Mouse (Mus musculus): ENCODE measurements around the gene Dock8. TPM values are rescaled to one million over a fixed set of nuclear protein-coding genes. Genes with fewer than 3 reads are reported as not detected.

Dock8 gene
- polyA plus RNA-seq, 1 experiment from 2014 or later: 1.5 TPM

- no peaks in the 10 kb centered on the region for H3K27me3 ChIP-seq (replicated peaks; ENCODE audit: control insufficient read depth, insufficient read depth, low read length)
- H3K9ac ChIP-seq (ENCODE audit: low read depth, low read length): no peak overlapping the region
- 69% methylated on average over 13 of the region's 13 CpGs for WGBS
- H3K4me3 ChIP-seq (ENCODE audit: low read length): no peak overlapping the region
- H3K9me3 ChIP-seq (ENCODE audit: control insufficient read depth, low read length): no peaks in the 10 kb centered on the region
- no peaks in the 10 kb centered on the region for H3K4me1 ChIP-seq (ENCODE audit: control insufficient read depth, insufficient read depth, low read depth, low read length)
- ATAC-seq: no peak; the same call in 1 of the 2 replicates
- H3K4me2 ChIP-seq (ENCODE audit: low read length): no peak overlapping the region
- no peaks in the 10 kb centered on the region for H3K36me3 ChIP-seq (ENCODE audit: control insufficient read depth, insufficient read depth, low read length)
- H3K27ac ChIP-seq (ENCODE audit: low read depth, low read length): no peak overlapping the region
Measured at GRCm38 (mm10) chr19:25200081-25200860, 200.9 kb downstream of the Dock8 start.

GRCm38 (mm10) chr19:25203077-25203476 lies 203.7 kb downstream of the Dock8 start:
- no peak for ATAC-seq
- H3K9me3 ChIP-seq (ENCODE audit: control insufficient read depth, low read length): no peaks in the 10 kb centered on the region
- 87% methylated on average over 12 of the region's 12 CpGs for WGBS
- H3K4me1 ChIP-seq (ENCODE audit: control insufficient read depth, insufficient read depth, low read depth, low read length): peaks cover 6% of the 10 kb centered on the region
- no peak overlapping the region for H3K4me2 ChIP-seq (ENCODE audit: low read length)
- no peaks in the 10 kb centered on the region; the same call in 1 of the 2 replicates for H3K27me3 ChIP-seq (replicated peaks; ENCODE audit: control insufficient read depth, insufficient read depth, low read length)
- H3K27ac ChIP-seq (ENCODE audit: low read depth, low read length): no peak overlapping the region
- H3K36me3 ChIP-seq (ENCODE audit: control insufficient read depth, insufficient read depth, low read length): no peaks in the 10 kb centered on the region
- H3K4me3 ChIP-seq (ENCODE audit: low read length): no peak overlapping the region
- no peak overlapping the region for H3K9ac ChIP-seq (ENCODE audit: low read depth, low read length)

- 65% methylated on average over 12 of the region's 12 CpGs for WGBS
- no peaks in the 10 kb centered on the region for H3K36me3 ChIP-seq (ENCODE audit: control insufficient read depth, insufficient read depth, low read length)
Measured at GRCm38 (mm10) chr19:25206969-25207368, 207.6 kb downstream of the Dock8 start.

GRCm38 (mm10) chr19:25207731-25208361 lies 208.5 kb downstream of the Dock8 start:
- Histone ChIP-seq H3K9ac (ENCODE audit: low read depth, low read length) (peak overlapping the region; percentile 47), H3K27me3 (replicated peaks; ENCODE audit: control insufficient read depth, insufficient read depth, low read length) (peaks cover 2% of the 10 kb centered on the region), H3K9me3 (ENCODE audit: control insufficient read depth, low read length) (no peaks in the 10 kb centered on the region), H3K4me3 (ENCODE audit: low read length) (peak overlapping the region; percentile 17; the same call in 1 of the 2 replicates), H3K36me3 (ENCODE audit: control insufficient read depth, insufficient read depth, low read length) (no peaks in the 10 kb centered on the region), H3K4me2 (ENCODE audit: low read length) (peak overlapping the region; percentile 37), H3K27ac (ENCODE audit: low read depth, low read length) (no peak overlapping the region), H3K4me1 (ENCODE audit: control insufficient read depth, insufficient read depth, low read depth, low read length) (peaks cover 10% of the 10 kb centered on the region)
- ATAC-seq: no peak
- WGBS: 7% methylated on average over 23 of the region's 23 CpGs

More at GRCm38 (mm10) chr19:25206969-25207368, 207.6 kb downstream of the Dock8 start:
- H3K4me1 ChIP-seq (ENCODE audit: control insufficient read depth, insufficient read depth, low read depth, low read length): peaks cover 10% of the 10 kb centered on the region
- H3K27ac ChIP-seq (ENCODE audit: low read depth, low read length): no peak overlapping the region
- no peak overlapping the region for H3K4me3 ChIP-seq (ENCODE audit: low read length)
- H3K9ac ChIP-seq (ENCODE audit: low read depth, low read length): no peak overlapping the region
- ATAC-seq: no peak
- H3K4me2 ChIP-seq (ENCODE audit: low read length): no peak overlapping the region
- H3K9me3 ChIP-seq (ENCODE audit: control insufficient read depth, low read length): no peaks in the 10 kb centered on the region
- H3K27me3 ChIP-seq (replicated peaks; ENCODE audit: control insufficient read depth, insufficient read depth, low read length): peaks cover 2% of the 10 kb centered on the region

- Histone ChIP-seq H3K27ac (ENCODE audit: low read depth, low read length) (no peak overlapping the region), H3K4me3 (ENCODE audit: low read length) (no peak overlapping the region), H3K4me2 (ENCODE audit: low read length) (peak overlapping the region; percentile 37), H3K36me3 (ENCODE audit: control insufficient read depth, insufficient read depth, low read length) (no peaks in the 10 kb centered on the region), H3K4me1 (ENCODE audit: control insufficient read depth, insufficient read depth, low read depth, low read length) (peaks cover 10% of the 10 kb centered on the region), H3K27me3 (replicated peaks; ENCODE audit: control insufficient read depth, insufficient read depth, low read length) (peaks cover 2% of the 10 kb centered on the region), H3K9ac (ENCODE audit: low read depth, low read length) (no peak overlapping the region), H3K9me3 (ENCODE audit: control insufficient read depth, low read length) (no peaks in the 10 kb centered on the region)
- WGBS: 65% methylated on average over 11 of the region's 11 CpGs
- ATAC-seq: no peak
Measured at GRCm38 (mm10) chr19:25208596-25209110, 209.3 kb downstream of the Dock8 start.

- Histone ChIP-seq H3K9ac (ENCODE audit: low read depth, low read length) (no peak overlapping the region), H3K9me3 (ENCODE audit: control insufficient read depth, low read length) (no peaks in the 10 kb centered on the region), H3K4me1 (ENCODE audit: control insufficient read depth, insufficient read depth, low read depth, low read length) (no peaks in the 10 kb centered on the region), H3K27me3 (replicated peaks; ENCODE audit: control insufficient read depth, insufficient read depth, low read length) (no peaks in the 10 kb centered on the region), H3K4me2 (ENCODE audit: low read length) (no peak overlapping the region), H3K36me3 (ENCODE audit: control insufficient read depth, insufficient read depth, low read length) (no peaks in the 10 kb centered on the region), H3K4me3 (ENCODE audit: low read length) (no peak overlapping the region), H3K27ac (ENCODE audit: low read depth, low read length) (no peak overlapping the region)
- no peak for ATAC-seq
- WGBS: 68% methylated on average over 2 of the region's 2 CpGs
Measured at GRCm38 (mm10) chr19:25220611-25221010, 221.3 kb downstream of the Dock8 start.

GRCm38 (mm10) chr19:25221964-25222640 lies 222.8 kb downstream of the Dock8 start:
- WGBS: 73% methylated on average over 9 of the region's 9 CpGs
- no peak overlapping the region for H3K4me3 ChIP-seq (ENCODE audit: low read length)
- H3K9ac ChIP-seq (ENCODE audit: low read depth, low read length): no peak overlapping the region
- H3K4me2 ChIP-seq (ENCODE audit: low read length): no peak overlapping the region
- no peaks in the 10 kb centered on the region for H3K9me3 ChIP-seq (ENCODE audit: control insufficient read depth, low read length)
- no peaks in the 10 kb centered on the region for H3K4me1 ChIP-seq (ENCODE audit: control insufficient read depth, insufficient read depth, low read depth, low read length)
- H3K27me3 ChIP-seq (replicated peaks; ENCODE audit: control insufficient read depth, insufficient read depth, low read length): no peaks in the 10 kb centered on the region
- H3K27ac ChIP-seq (ENCODE audit: low read depth, low read length): no peak overlapping the region
- no peak for ATAC-seq
- H3K36me3 ChIP-seq (ENCODE audit: control insufficient read depth, insufficient read depth, low read length): no peaks in the 10 kb centered on the region

GRCm38 (mm10) chr19:25230058-25230974 lies 231.0 kb downstream of the Dock8 start:
- Histone ChIP-seq H3K9me3 (ENCODE audit: control insufficient read depth, low read length) (no peaks in the 10 kb centered on the region), H3K27me3 (replicated peaks; ENCODE audit: control insufficient read depth, insufficient read depth, low read length) (peaks cover 3% of the 10 kb centered on the region; the same call in 1 of the 2 replicates)
- 68% methylated on average over 4 of the region's 4 CpGs for WGBS

More at GRCm38 (mm10) chr19:25230058-25230974, 231.0 kb downstream of the Dock8 start:
- Histone ChIP-seq H3K4me1 (ENCODE audit: control insufficient read depth, insufficient read depth, low read depth, low read length) (no peaks in the 10 kb centered on the region), H3K4me3 (ENCODE audit: low read length) (no peak overlapping the region), H3K4me2 (ENCODE audit: low read length) (no peak overlapping the region), H3K27ac (ENCODE audit: low read depth, low read length) (no peak overlapping the region), H3K36me3 (ENCODE audit: control insufficient read depth, insufficient read depth, low read length) (no peaks in the 10 kb centered on the region), H3K9ac (ENCODE audit: low read depth, low read length) (no peak overlapping the region)
- ATAC-seq: no peak; the same call in 1 of the 2 replicates

Measured in hindbrain, embryonic 16.5 days (tissue).